Mouse (Mus musculus) E14TG2a.4 (cell line): ENCODE results near the gene Foxp3.

Experiments
- H3K27me3 ChIP-seq: 2 replicates; pipeline ENCODE4 v1.6.1; 2014; ENCODE audit warnings: low read length, control low read depth; ENCODE audit not compliant: insufficient read depth
- H3K36me3 ChIP-seq: 2 replicates; pipeline ENCODE4 v1.6.1; 2014; ENCODE audit warnings: low read length, control low read depth; ENCODE audit not compliant: insufficient read depth
- H3K4me1 ChIP-seq: replicated peaks from 2 replicates; pipeline ENCODE4 v1.6.1; 2014; ENCODE audit warnings: low read depth, low read length, control low read depth
- H3K4me3 ChIP-seq: replicated peaks from 2 replicates; pipeline ENCODE4 v1.5.1; 2014; ENCODE audit warnings: mild to moderate bottlenecking, low read length
- H3K9me3 ChIP-seq: 2 replicates; pipeline ENCODE4 v1.6.1; 2014; ENCODE audit warnings: low read length, control low read depth
- CTCF ChIP-seq: conservative IDR thresholded peaks from 2 replicates; pipeline ENCODE4 v1.5.1; 2014; ENCODE audit warnings: low read length
- NANOG ChIP-seq: IDR thresholded peaks from 2 replicates; pipeline ENCODE4 v1.6.1; 2014; ENCODE audit warnings: borderline replicate concordance, low read length, mixed read lengths
- POU5F1 ChIP-seq: IDR thresholded peaks from 2 replicates; pipeline ENCODE4 v1.6.1; 2014; ENCODE audit warnings: low read length, borderline replicate concordance

Gene Foxp3

DNA sequence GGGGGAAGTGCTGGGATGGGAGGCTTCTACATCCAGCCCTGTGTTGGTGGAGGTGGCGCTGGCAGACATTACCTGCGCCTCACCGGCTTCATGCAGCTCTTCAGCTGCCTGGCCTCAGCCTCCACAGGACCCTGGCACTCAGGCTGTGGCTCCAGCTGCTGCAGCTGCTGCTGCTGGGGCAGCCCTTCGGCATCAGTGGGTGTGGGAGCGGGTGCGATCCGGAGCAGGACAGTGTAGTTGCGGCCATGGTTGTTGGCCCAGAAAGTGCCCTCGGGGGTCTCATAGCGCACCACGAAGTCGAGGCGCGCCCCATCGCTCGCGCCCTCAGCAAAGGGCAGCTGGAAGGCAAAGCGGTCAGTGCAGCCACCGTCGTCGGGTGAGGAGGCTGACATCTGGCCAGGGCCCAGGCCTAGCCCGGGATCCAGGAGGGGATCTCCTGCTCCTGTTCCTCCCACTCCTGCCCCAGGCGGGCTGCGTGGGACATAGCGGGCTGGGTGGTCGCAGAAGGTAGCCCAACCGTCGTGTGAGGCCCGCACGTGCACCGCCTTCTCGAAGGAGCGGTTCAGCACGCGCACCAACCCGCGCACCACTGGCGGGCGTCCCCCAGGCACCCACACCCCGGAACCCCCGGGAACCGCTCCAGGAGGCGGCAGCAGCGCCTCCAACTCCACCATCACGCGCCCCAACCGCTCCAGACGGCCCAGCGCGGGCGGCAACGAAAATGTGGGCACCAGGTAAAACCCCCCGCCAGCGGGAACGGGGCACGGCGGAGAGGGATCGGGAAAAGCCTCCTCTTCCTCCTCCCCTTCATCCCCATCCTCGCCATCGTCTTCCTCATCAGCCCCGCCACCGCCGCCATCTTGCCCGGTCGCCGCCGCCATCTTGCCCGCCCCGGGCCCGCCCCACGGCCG lies at the start of gene Foxp3:
Foxp3 (plus strand) TSS at position 469 of the 911 bp plus-strand sequence.
- no peaks in the 10 kb centered on the region for H3K9me3 ChIP-seq
- TF ChIP-seq POU5F1 (no peak), CTCF (no peak), NANOG (no peak)
- no peaks in the 10 kb centered on the region for H3K27me3 ChIP-seq
- H3K4me3 ChIP-seq = peak within 1 kb of the TSS; percentile 82
- no peaks in the 10 kb centered on the region for H3K36me3 ChIP-seq
- H3K4me1 ChIP-seq = peaks cover 58% of the 10 kb centered on the region

DNA sequence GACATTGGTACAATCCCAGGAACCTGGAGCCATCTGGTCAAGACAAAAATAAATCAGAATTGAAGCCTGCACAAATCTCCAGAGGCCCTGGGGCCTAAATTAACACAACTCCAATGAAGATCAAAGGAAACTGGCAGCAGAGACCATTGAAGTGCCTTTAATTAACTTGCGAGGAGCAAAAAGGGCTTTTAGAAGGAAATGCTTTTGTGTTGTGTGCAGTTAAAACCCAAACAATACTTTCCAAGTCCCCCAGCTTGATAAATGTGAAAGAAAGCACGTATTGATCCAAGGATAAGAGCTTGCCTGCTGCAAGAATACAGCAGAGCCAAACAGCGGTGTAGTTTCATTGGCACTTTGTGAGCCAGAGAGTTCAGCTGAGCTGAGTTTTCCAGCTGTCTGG lies 48.5 kb upstream of the Foxp3 start:
- Histone ChIP-seq H3K36me3 (no peaks in the 10 kb centered on the region), H3K9me3 (no peaks in the 10 kb centered on the region), H3K4me1 (no peaks in the 10 kb centered on the region), H3K4me3 (no peak overlapping the region), H3K27me3 (no peaks in the 10 kb centered on the region)
- no peak for TF ChIP-seq NANOG
- no peak for TF ChIP-seq POU5F1
- no peak for TF ChIP-seq CTCF

DNA sequence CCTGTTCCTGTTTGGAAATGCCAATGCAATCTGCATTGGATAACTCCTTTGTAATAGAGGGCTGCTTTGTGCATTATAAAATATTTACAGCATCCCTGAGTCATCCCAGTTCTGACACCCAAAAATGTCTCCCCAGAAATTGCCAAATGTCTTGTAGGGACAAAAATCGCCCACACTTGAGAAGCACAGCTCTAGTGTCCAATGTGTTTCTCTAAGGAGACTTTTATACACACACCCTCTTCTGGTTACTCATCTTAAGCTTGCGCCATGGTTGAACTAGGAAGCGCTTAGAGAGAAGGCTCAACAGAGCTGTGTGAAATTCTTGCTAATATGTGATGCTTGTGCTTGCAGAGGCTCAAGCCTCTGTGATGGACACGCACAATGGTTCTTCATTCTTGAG lies 20.0 kb upstream of the Foxp3 start:
- no peaks in the 10 kb centered on the region for H3K27me3 ChIP-seq
- H3K4me1 ChIP-seq = no peaks in the 10 kb centered on the region
- no peaks in the 10 kb centered on the region for H3K36me3 ChIP-seq
- TF ChIP-seq NANOG (no peak), CTCF (no peak), POU5F1 (no peak)
- no peaks in the 10 kb centered on the region for H3K9me3 ChIP-seq
- H3K4me3 ChIP-seq = no peak overlapping the region

DNA sequence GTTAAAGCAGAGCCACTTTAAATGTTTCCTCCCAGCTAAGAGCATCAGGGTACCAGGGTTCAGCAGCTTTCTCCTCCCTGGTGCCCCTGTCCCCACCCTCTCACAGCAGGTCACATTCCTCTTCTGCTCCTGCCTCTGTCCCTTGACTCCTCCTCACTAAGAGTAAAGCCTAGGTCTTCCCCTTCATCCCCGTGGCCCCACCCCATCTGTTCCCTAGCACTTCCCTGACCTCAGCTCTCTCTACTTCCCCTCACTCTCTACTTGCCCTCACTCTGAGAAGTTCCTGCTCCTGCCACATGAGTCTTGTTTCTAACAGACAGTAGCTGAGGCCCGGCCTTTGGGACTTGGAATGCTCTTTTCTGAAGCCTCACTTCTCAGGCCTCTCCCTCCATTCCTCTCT lies 10.4 kb upstream of the Foxp3 start:
- Histone ChIP-seq H3K27me3 (no peaks in the 10 kb centered on the region), H3K9me3 (no peaks in the 10 kb centered on the region), H3K4me1 (peaks cover 14% of the 10 kb centered on the region), H3K36me3 (no peaks in the 10 kb centered on the region), H3K4me3 (no peak overlapping the region)
- TF ChIP-seq CTCF (no peak), NANOG (no peak), POU5F1 (no peak)

DNA sequence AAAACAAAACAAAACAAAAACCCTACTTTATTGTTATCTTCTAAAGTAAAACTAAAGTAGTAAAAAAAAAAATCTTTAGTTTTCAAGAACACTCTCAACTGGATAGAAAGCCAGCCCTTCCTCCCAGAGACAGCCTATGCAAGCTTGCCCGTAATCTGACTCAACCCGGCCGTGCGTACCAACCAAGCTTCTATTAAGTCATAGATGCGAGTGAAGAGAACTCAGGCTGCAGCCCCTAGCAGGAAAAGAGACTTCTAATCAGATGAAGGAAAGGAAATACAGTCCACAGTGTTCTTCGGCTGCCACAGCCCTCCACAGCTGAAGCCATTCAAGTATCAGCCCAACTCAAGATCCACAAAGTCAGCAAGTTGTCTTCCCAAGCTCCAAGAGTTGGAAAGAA lies 7.1 kb upstream of the Foxp3 start:
- Histone ChIP-seq H3K27me3 (no peaks in the 10 kb centered on the region), H3K9me3 (no peaks in the 10 kb centered on the region), H3K4me3 (no peak overlapping the region), H3K4me1 (peaks cover 47% of the 10 kb centered on the region), H3K36me3 (no peaks in the 10 kb centered on the region)
- TF ChIP-seq CTCF (no peak), NANOG (no peak), POU5F1 (no peak)

DNA sequence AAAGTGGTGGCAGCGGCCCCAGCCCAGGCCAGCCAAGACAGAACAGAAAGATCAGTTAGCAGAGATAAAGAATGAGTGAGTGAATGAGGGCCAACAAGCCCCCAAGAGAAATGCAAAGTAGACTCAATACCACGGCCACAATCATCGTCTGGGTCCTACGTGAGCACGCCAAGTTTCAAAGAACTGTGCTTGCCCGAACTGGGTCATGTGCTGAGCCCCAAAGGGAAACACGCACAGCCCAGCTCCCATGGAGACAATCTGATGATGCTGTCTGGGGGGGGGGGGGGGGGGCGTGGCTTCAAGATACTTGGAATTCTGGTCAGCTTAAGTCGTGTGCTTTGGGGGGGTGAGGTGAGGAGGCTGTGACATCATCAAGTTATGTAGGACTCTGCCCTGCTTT lies 6.0 kb upstream of the Foxp3 start:
- no peak overlapping the region for H3K4me3 ChIP-seq
- no peaks in the 10 kb centered on the region for H3K9me3 ChIP-seq
- peaks cover 58% of the 10 kb centered on the region for H3K4me1 ChIP-seq
- no peaks in the 10 kb centered on the region for H3K36me3 ChIP-seq
- TF ChIP-seq NANOG (no peak), POU5F1 (no peak), CTCF (no peak)
- H3K27me3 ChIP-seq = no peaks in the 10 kb centered on the region

DNA sequence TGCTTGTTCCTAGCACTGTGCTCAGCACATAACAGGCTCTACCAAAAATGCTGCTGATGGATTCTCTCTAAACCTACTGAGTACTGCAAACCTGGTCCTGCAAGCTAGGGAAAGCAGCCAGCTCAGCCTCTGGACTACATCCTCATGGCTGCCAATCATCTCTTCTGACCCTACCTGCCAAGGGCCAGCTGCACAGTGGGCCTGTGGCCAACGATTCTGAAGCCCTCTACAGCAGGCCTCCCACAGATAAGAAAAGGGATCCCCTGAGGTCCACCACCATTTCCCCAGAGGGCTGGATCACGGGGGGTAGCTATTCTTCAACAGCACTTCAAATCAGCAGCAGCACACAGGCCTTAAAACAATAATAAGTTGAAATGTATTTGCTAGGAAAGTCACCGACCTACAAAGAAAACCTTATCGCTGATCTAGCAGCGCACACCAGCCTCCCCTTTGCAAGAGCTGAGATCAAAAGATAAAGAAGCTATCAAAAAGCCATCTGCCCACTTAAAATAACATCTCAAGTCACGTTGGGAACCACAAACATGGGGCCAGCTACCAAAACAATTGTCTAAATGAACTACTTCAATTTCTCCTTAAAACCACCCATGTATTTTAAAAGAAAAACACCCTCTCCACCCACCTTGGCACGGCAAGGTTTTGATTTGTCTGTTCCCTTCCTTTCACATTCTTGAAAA lies 2.8 kb upstream of the Foxp3 start:
- no peak for TF ChIP-seq CTCF
- no peak for TF ChIP-seq POU5F1
- TF ChIP-seq NANOG = no peak
- no peak overlapping the region for H3K4me3 ChIP-seq

DNA sequence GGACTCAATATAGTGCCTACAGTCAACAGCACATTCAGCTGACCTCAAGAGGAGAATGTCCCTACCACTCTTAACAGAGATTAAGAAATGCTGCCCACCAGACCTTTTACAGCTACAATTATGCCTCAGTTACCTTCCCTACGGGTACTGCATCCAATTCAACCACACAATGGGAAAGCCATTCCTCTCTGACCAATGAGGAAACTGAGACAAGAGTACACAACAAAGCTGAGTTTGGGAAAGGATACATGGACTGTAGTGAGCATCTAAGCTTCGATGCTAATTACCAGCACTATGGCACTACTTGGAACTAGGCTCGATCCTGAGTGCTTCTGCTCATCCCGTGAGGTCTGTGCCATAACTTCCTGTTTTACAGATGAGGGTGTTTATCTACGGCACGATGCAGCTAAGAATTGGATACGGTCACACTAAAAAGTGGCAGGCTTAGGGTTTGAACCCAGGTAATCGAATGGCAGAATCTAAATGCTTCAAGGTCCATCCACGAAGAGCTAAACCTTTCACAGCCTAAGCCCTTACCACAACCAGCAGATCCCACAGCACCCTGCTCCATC lies 1.8 kb upstream of the Foxp3 start:
- Histone ChIP-seq H3K36me3 (no peaks in the 10 kb centered on the region), H3K27me3 (no peaks in the 10 kb centered on the region), H3K9me3 (no peaks in the 10 kb centered on the region), H3K4me3 (no peak overlapping the region), H3K4me1 (peaks cover 71% of the 10 kb centered on the region)
- no peak for TF ChIP-seq POU5F1
- TF ChIP-seq CTCF = no peak
- TF ChIP-seq NANOG = no peak

More for the DNA sequence above, 2.8 kb upstream of the Foxp3 start:
- Histone ChIP-seq H3K27me3 (no peaks in the 10 kb centered on the region), H3K9me3 (no peaks in the 10 kb centered on the region), H3K4me1 (peaks cover 66% of the 10 kb centered on the region), H3K36me3 (no peaks in the 10 kb centered on the region)
